Mouse (Mus musculus): Measurements from ENCODE around the gene Gm9922.

Gene Gm9922

GRCm38 (mm10) chr14:101729237-101729971, at the start of gene Gm9922, which contains the start of gene Lmo7:
Gene Gm9922 (minus strand): TSS chr14:101729814.
Gene Lmo7 (plus strand): TSS chr14:101729957.
- DNase-seq: no peak

- DNase-seq: no peak
Observed at GRCm38 (mm10) chr14:101778426-101778825, 48.8 kb upstream of the Gm9922 start.

- DNase-seq: no peak
Observed at GRCm38 (mm10) chr14:101777129-101777493, 47.5 kb upstream of the Gm9922 start.

GRCm38 (mm10) chr14:101776296-101777128, 46.9 kb upstream of the Gm9922 start:
- no peak for DNase-seq

- DNase-seq: no peak
Observed at GRCm38 (mm10) chr14:101774631-101775030, 45.0 kb upstream of the Gm9922 start.

GRCm38 (mm10) chr14:101771756-101772155, 42.1 kb upstream of the Gm9922 start:
- DNase-seq: no peak

- no peak for DNase-seq
Observed at GRCm38 (mm10) chr14:101771336-101771735, 41.7 kb upstream of the Gm9922 start.

- DNase-seq: no peak
Observed at GRCm38 (mm10) chr14:101763762-101764295, 34.2 kb upstream of the Gm9922 start.

- no peak for DNase-seq
Observed at GRCm38 (mm10) chr14:101762267-101762666, 32.7 kb upstream of the Gm9922 start.

GRCm38 (mm10) chr14:101755425-101755824, 25.8 kb upstream of the Gm9922 start:
- no peak for DNase-seq

- no peak for DNase-seq
Observed at GRCm38 (mm10) chr14:101750910-101751309, 21.3 kb upstream of the Gm9922 start.

GRCm38 (mm10) chr14:101748436-101748835, 18.8 kb upstream of the Gm9922 start:
- DNase-seq: no peak

GRCm38 (mm10) chr14:101747811-101748210, 18.2 kb upstream of the Gm9922 start:
- no peak for DNase-seq

- DNase-seq: no peak
Observed at GRCm38 (mm10) chr14:101746635-101747034, 17.0 kb upstream of the Gm9922 start.

- DNase-seq: no peak
Observed at GRCm38 (mm10) chr14:101737501-101737900, 7.9 kb upstream of the Gm9922 start.

- DNase-seq: no peak
Observed at GRCm38 (mm10) chr14:101733542-101734303, 4.1 kb upstream of the Gm9922 start.

- no peak for DNase-seq
Observed at GRCm38 (mm10) chr14:101729972-101730692, 518 bp upstream of the Gm9922 start.

GRCm38 (mm10) chr14:101714414-101714813, 15.2 kb downstream of the Gm9922 start:
- DNase-seq: no peak

- no peak for DNase-seq
Observed at GRCm38 (mm10) chr14:101707088-101707487, 22.5 kb downstream of the Gm9922 start.

- no peak for DNase-seq
Observed at GRCm38 (mm10) chr14:101704479-101704878, 25.1 kb downstream of the Gm9922 start.

- DNase-seq: no peak
Observed at GRCm38 (mm10) chr14:101688406-101688805, 41.2 kb downstream of the Gm9922 start.

GRCm38 (mm10) chr14:101687696-101688095, 41.9 kb downstream of the Gm9922 start:
- no peak for DNase-seq
